In genomic region chr2:129815076-129815475, GRCm38 (mm10) we compare ENCODE assay signal across 12 mouse cellular contexts.
"Had no signal": no experiment of that assay in that cellular context is flagged by ENCODE, and none has a peak within 500 bp of the region (broad histone marks: within the 10 kb centered on the region; RNA-seq: fewer than 3 reads in every experiment).

No protein-coding gene starts in this region.

- DNase-seq: gastrocnemius, adult 2 months; gastrocnemius, postnatal 10 days; gastrocnemius, postnatal 25 days; heart, postnatal 10 days; heart, postnatal 4 days; kidney, adult 18-20 months; kidney, adult 8-10 months; kidney, postnatal 10 days; kidney, postnatal 25 days; layer of hippocampus, adult 9-11 months; layer of hippocampus, postnatal 36 days; left cerebral cortex, postnatal 4 days had no signal
